Mouse (Mus musculus): ENCODE results near the gene Glb1. TPM values are rescaled to one million over a fixed set of nuclear protein-coding genes. Genes with fewer than 3 reads are reported as not detected.
"Not testable (repeated sequence)": the region's sequence is repeated elsewhere in the genome, so short reads cannot be mapped to it uniquely, and the experiment has no call there.

Gene Glb1
- total and polyA plus RNA-seq, 3 experiments: 30.9 to 42.0 (median 34.1) TPM

GRCm38 (mm10) chr9:114502711-114503427 is 102.0 kb downstream of the Glb1 start:
- no peak for DNase-seq

- no peak for DNase-seq
These were observed 103.9 kb downstream of the Glb1 start, which contains the start of gene Ccr4 for GRCm38 (mm10) chr9:114504816-114505215. Ccr4 (minus strand) TSS chr9:114504916.

- no peak for DNase-seq
These were observed 105.7 kb downstream of the Glb1 start for GRCm38 (mm10) chr9:114506564-114506963.

- DNase-seq: no peak
These were observed 106.5 kb downstream of the Glb1 start for GRCm38 (mm10) chr9:114507421-114507820.

GRCm38 (mm10) chr9:114509785-114510184 is 108.9 kb downstream of the Glb1 start:
- no peak for DNase-seq

- no peak for DNase-seq
These were observed 112.0 kb downstream of the Glb1 start for GRCm38 (mm10) chr9:114512831-114513230.

- DNase-seq: peak; percentile 9
These were observed 114.5 kb downstream of the Glb1 start, which contains the start of gene C130032M10Rik for GRCm38 (mm10) chr9:114515364-114515763. C130032M10Rik (plus strand) TSS chr9:114515697.

GRCm38 (mm10) chr9:114517924-114518497 is 117.1 kb downstream of the Glb1 start:
- no peak for DNase-seq

GRCm38 (mm10) chr9:114518812-114519477 is 118.1 kb downstream of the Glb1 start:
- no peak for DNase-seq

- not testable (repeated sequence) for DNase-seq
These were observed 119.7 kb downstream of the Glb1 start for GRCm38 (mm10) chr9:114520529-114520928.

GRCm38 (mm10) chr9:114522041-114522440 is 121.2 kb downstream of the Glb1 start:
- DNase-seq: no peak

- DNase-seq: no peak
These were observed 121.6 kb downstream of the Glb1 start for GRCm38 (mm10) chr9:114522501-114522900.

Other genes starting within 250 kb of the Glb1 start
- gene Bcl2a1c, start 70.9 kb upstream of the Glb1 start, total RNA-seq (2021): not detected
- gene Bcl2a1c, start 70.9 kb upstream of the Glb1 start, polyA plus RNA-seq (2012; rRNA removed): not detected in 2 replicates
- gene Crtap, start 10.4 kb upstream of the Glb1 start, total RNA-seq (2021): 100 to 1,000 TPM; 102 to 103 TPM
- gene Crtap, start 10.4 kb upstream of the Glb1 start, polyA plus RNA-seq (2012; rRNA removed): 405 and 495 TPM in 2 replicates
- gene Tmppe, start within 50 bp of the Glb1 start, total RNA-seq (2021): 1 to 10 TPM; 5.3 to 7.7 TPM
- 6.2 and 7.1 TPM in 2 replicates for gene Tmppe, start within 50 bp of the Glb1 start, polyA plus RNA-seq (2012; rRNA removed)
- not detected for gene Ccr4, start 103.8 kb downstream of the Glb1 start, total RNA-seq (2021)
- not detected in 2 replicates for gene Ccr4, start 103.8 kb downstream of the Glb1 start, polyA plus RNA-seq (2012; rRNA removed)
- gene C130032M10Rik, start 114.6 kb downstream of the Glb1 start, total RNA-seq (2021): under 1 TPM in 1 of 2 experiments, not detected in 1; 0.40 TPM
- 0.75 TPM in 1 of 2 replicates, not detected in the other for gene C130032M10Rik, start 114.6 kb downstream of the Glb1 start, polyA plus RNA-seq (2012; rRNA removed)
- not detected for gene Trim71, start 163.3 kb downstream of the Glb1 start, total RNA-seq (2021)
- gene Trim71, start 163.3 kb downstream of the Glb1 start, polyA plus RNA-seq (2012; rRNA removed): 0.01 TPM in 1 of 2 replicates, not detected in the other
- 10 to 100 TPM; 31.9 to 36.2 TPM for gene Cnot10, start 239.1 kb downstream of the Glb1 start, total RNA-seq (2021)
- 13.8 and 16.8 TPM in 2 replicates for gene Cnot10, start 239.1 kb downstream of the Glb1 start, polyA plus RNA-seq (2012; rRNA removed)